Mouse (Mus musculus) splenic B cell, adult 2 months (primary cell): Measurements from ENCODE around the gene Gm10974.

Source experiments
- DNase-seq: peaks from one replicate; pipeline ENCODE4 v3.0.0-alpha.2; 2011; ENCODE audit warnings: low read depth, low spot score
- H3K27me3 ChIP-seq: 2 replicates; pipeline ENCODE4 v1.6.1; 2012; ENCODE audit warnings: mild to moderate bottlenecking, low read length, moderate library complexity, mixed read lengths; ENCODE audit not compliant: control insufficient read depth, poor library complexity, insufficient read depth, severe bottlenecking
- H3K36me3 ChIP-seq: 2 replicates; pipeline ENCODE4 v1.6.1; 2012; ENCODE audit warnings: mild to moderate bottlenecking, low read length, moderate library complexity, mixed read lengths; ENCODE audit not compliant: control insufficient read depth, poor library complexity, insufficient read depth, severe bottlenecking

Gm10974 gene

DNA sequence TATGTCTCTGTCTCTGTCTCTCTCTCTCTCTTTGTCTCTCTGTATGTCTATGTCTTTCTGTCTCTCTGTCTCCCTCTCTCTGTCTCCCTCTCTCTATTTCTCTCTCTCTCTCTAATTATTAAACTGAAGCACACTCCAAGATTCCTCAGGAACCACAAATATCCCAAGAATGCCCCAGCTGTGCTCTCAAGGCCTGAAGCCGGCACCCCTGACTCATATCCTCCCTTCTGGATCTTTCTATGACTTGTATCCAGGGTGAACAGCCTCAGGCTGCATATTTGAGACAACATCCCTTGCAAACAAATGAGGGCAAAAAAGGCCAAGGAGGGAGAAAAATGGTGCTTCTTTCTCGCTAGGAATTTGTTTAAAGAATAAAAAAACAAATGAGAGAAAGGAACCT lies at the start of gene Gm10974:
TSS of gene Gm10974 (plus strand) at position 2 of the 400 bp plus-strand sequence.
- no peak for DNase-seq
- Histone ChIP-seq H3K36me3 (0 out of 2 replicates have a peak, but pooled peaks cover 4% of the 10 kb centered on the region), H3K27me3 (no peaks in the 10 kb centered on the region)

DNA sequence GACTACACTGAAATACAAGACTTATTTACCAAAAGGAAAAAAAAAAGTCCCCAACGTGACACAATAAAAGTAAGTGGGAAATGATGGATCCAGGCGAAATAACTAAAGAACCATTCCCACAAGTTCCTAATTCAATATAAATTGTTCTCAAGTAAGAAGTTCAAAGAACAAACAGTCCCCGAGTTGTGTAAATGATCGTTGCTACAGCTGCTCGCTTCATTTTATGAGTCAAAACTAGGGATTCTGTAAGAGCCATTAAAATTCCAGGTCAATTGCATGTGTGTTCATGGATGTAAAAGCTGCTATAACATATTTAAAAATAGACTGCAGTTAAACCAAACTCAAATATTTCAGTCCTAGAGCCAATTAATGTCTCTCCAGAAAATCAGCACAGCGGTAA lies 47.6 kb upstream of the Gm10974 start:
- no peak for DNase-seq
- H3K36me3 ChIP-seq = peaks cover 4% of the 10 kb centered on the region; the same call in 1 of the 2 replicates
- H3K27me3 ChIP-seq = no peaks in the 10 kb centered on the region

GRCm38 (mm10) chr7:66320996-66321395 lies 44.7 kb upstream of the Gm10974 start:
- peak; percentile 73 for DNase-seq
- no peaks in the 10 kb centered on the region for H3K27me3 ChIP-seq
- H3K36me3 ChIP-seq = peaks cover 5% of the 10 kb centered on the region

DNA sequence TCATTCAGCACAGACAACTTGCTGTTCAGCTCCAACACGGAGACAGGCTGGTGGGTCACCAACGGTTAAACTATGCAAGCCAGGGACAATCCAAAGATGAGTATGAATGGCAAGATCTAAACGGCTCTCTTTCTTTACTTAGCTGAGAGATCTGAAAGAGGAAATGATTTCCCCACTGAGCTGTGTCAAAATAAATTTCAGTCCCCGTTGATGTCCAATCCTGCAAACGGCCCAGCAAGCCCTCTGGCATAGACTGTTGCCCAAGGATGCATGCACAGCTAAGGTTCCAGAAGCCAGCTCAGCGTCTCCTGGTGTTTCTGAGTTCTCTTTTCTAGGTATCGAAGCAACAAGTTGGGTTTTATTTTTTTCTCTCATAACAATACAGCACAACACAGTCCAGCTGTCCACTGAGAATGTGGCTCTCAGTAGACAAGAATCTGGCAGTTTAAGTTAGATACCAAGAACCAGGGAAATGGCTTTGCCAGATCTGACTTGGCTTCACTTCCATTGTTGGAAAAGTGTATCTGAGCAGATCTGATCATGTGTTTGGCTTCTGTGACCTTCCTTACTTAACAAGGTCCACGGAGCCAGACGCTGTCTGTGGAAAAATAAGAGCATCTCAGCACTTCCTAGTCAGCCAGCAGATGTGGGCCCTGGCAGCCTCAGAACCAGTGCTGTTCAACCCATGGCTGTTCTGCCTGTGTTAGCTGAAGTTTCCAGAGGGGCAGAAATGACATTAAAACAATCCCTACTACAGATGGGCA lies 42.3 kb upstream of the Gm10974 start:
- H3K27me3 ChIP-seq = no peaks in the 10 kb centered on the region
- no peak for DNase-seq
- peaks cover 4% of the 10 kb centered on the region for H3K36me3 ChIP-seq

- no peak for DNase-seq
- Histone ChIP-seq H3K27me3 (no peaks in the 10 kb centered on the region), H3K36me3 (peaks cover 3% of the 10 kb centered on the region; the same call in 1 of the 2 replicates)
These were observed 40.2 kb upstream of the Gm10974 start for GRCm38 (mm10) chr7:66325419-66326053.

GRCm38 (mm10) chr7:66327516-66327915 lies 38.2 kb upstream of the Gm10974 start:
- peaks cover 3% of the 10 kb centered on the region; the same call in 1 of the 2 replicates for H3K36me3 ChIP-seq
- DNase-seq = no peak
- no peaks in the 10 kb centered on the region for H3K27me3 ChIP-seq

DNA sequence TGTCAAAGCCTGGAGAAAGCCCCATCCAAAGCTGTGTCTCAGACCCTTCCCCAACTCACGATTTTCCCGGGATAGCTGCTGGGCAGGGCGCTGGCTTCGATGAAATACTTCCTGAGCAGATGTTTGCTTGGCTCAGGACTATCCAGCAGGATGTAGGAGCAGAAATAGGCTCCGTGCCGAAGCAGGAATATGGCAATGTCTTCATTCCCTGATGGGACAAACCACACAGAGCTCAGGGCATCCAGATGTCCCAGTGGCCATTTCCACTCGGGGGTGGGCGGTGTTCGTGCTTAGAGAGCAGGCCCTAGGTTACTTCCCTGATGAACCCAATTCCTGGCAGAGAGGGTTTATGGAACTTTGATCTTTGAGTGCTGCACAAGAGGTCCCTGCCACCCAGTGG lies 35.1 kb upstream of the Gm10974 start:
- Histone ChIP-seq H3K36me3 (peaks cover 2% of the 10 kb centered on the region; the same call in 1 of the 2 replicates), H3K27me3 (no peaks in the 10 kb centered on the region)

GRCm38 (mm10) chr7:66332340-66332739 lies 33.4 kb upstream of the Gm10974 start:
- DNase-seq = no peak
- Histone ChIP-seq H3K27me3 (no peaks in the 10 kb centered on the region), H3K36me3 (no peaks in the 10 kb centered on the region)

More for the DNA sequence above, 35.1 kb upstream of the Gm10974 start:
- no peak for DNase-seq

DNA sequence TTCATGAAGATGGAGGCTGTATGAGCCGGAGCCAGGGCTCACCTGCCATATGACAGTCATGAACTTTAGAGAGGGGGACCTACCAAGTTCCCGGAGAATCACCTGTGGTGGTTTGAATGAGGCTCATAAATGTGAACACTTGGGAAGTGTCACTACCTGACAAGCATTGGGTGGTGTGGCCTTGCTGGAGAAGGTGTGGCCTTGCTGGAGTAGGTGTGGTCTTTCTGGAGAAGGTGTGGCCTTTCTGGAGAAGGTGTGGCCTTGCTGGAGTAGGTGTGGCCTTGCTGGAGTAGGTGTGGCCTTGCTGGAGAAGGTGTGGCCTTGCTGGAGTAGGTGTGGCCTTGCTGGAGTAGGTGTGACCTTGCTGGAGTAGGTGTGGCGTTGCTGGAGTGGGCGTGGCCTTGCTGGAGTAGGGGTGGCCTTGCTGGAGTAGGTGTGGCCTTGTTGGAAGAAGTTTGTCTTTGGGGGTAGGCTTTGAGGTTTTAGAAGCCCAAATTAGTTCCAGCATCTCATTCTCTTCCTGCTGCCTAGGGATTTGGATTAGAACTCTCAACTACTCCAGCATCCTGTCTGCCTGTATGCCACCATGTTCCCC lies 31.7 kb upstream of the Gm10974 start:
- no peaks in the 10 kb centered on the region for H3K27me3 ChIP-seq
- peak; percentile 29 for DNase-seq

GRCm38 (mm10) chr7:66336955-66337354 lies 28.8 kb upstream of the Gm10974 start:
- H3K27me3 ChIP-seq = no peaks in the 10 kb centered on the region
- DNase-seq = no peak
- no peaks in the 10 kb centered on the region for H3K36me3 ChIP-seq

More for the DNA sequence above, 31.7 kb upstream of the Gm10974 start:
- no peaks in the 10 kb centered on the region for H3K36me3 ChIP-seq

- Histone ChIP-seq H3K36me3 (no peaks in the 10 kb centered on the region), H3K27me3 (no peaks in the 10 kb centered on the region)
- no peak for DNase-seq
These were observed 26.1 kb upstream of the Gm10974 start for GRCm38 (mm10) chr7:66339625-66340024.

- no peak for DNase-seq
- H3K27me3 ChIP-seq = no peaks in the 10 kb centered on the region
- H3K36me3 ChIP-seq = no peaks in the 10 kb centered on the region
These were observed 25.7 kb upstream of the Gm10974 start for GRCm38 (mm10) chr7:66340044-66340443.

- peak; percentile 70 for DNase-seq
- Histone ChIP-seq H3K27me3 (no peaks in the 10 kb centered on the region), H3K36me3 (no peaks in the 10 kb centered on the region)
These were observed 23.4 kb upstream of the Gm10974 start for GRCm38 (mm10) chr7:66342323-66342722.

DNA sequence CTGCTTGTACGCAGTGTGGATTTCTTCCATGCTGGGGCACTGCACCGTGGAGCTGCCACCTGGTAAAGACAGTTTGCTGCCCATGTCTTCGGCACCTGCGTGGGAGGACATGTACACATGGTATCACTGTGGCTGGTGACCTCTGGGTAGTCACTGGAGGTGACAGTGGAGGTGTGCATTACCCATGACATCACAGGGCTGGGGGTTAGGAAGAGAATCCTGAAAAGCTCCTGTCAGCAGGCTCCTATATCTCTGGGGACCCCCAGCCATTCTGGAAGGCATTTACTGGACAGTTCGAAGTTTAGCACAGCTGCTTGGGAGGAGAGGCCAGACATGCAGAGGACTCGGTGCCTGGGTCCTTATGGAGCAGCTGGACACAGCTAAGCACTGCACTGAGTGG lies 22.9 kb upstream of the Gm10974 start:
- no peak for DNase-seq
- no peaks in the 10 kb centered on the region for H3K36me3 ChIP-seq
- no peaks in the 10 kb centered on the region for H3K27me3 ChIP-seq

DNA sequence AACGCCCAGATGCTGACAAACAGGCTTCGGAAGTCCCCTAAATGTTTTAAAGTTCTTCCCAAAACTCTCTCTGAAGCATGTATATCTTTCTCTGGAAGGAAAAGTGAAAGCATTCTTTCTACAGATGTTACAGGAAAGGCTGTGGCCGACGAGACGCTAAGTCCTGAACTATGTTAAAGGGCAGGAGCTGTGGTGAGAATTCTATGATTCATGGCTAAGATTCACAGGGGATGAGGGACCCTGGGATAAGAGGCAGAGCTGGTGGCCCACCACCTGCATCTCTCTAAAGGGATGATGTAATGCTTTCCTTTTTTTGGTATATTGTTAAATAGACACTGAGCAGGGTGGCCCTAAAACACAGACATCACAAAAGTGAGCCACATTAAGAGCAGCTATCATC lies 22.4 kb upstream of the Gm10974 start:
- DNase-seq = no peak
- Histone ChIP-seq H3K36me3 (no peaks in the 10 kb centered on the region), H3K27me3 (no peaks in the 10 kb centered on the region)
